Mouse (Mus musculus) ovary, postnatal 10 days (tissue): ENCODE measurements at regions not wholly inside any gene's neighbourhood (a gene's known extent, or its start where the extent isn't known, plus 50 kb on each side); places are given as distances from the start of the nearest gene placed in this dataset.

Source experiments
- DNase-seq: peaks from one replicate; pipeline ENCODE4 v3.0.0; 2022; ENCODE audit warnings: low spot score

DNA sequence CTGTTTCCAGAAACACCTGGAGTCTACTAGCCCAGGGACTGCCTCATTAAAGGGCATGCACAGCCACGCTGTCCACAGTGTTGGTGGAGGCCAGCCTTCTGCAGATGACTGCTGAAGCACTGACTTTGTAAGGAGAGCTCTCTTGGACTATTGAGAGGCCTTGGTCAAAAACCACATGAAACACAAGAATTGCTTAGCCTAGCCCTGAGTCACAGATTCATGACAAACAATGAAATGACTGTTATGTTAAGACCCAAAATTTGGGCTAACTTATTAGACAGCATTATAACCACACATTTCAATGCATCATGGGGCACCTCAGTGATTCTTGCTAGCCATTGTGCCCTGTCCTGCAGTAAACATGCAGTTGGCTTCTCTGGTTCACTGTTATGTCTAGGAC is 202.1 kb upstream of the Klf4 start:
- DNase-seq = no peak

DNA sequence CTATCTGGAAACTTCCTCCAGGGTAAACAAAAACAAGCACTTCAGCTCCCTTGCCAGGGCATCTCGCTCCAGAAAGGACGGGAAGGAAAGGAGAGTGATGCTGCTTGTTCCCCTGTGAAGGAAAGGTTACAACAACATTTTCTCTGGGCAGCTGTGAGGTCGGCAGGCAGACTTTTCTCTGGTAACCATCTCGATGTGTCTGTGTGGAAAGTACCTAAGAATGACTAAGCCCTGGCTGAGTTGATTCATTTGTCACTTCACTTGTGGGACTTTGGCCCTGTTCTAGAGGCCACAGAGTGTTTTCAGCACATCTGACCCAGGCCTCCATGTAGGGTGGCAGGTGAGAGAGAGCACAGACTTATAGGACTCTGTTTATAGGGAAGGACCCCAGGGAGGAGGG is 201.0 kb upstream of the Klf4 start:
- DNase-seq = no peak

DNA sequence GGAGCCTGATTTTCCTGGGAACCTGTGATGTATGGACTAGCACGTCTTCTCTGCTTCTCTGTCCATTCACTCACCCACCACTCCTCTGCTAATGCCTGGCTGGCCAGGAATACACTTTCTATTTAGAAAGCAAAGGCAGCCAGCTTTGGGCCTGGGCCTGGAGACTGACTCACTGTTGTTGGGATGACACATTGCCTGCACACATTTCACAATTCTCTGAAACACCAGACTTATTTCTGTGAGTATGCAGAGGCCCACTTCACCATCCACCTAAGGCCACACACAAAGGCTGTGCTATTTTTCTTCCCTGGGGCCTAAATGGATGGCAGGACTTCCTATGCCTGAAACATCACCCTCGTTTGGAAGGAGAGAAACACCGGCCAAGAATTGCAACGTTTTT is 199.7 kb upstream of the Klf4 start:
- DNase-seq = no peak

DNA sequence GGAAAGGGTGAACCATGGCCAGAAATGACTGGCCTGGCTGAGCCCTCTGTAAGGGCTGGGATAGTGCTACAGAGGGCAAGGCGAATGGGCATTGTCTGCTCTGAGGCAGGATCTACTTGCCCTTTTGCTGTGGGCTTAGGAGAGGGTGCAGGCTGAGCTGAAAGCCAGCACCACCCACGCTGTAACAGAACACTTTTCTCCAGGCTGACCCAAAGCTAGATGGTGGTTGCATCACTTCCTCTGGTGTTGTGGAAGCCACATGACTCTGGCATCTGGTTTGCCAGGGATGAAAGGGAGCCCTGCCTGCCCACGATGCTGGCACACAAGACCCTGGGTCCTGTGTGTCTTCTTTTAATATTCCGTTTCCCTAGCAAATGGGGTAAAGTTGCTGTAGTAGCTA is 198.0 kb upstream of the Klf4 start:
- no peak for DNase-seq

DNA sequence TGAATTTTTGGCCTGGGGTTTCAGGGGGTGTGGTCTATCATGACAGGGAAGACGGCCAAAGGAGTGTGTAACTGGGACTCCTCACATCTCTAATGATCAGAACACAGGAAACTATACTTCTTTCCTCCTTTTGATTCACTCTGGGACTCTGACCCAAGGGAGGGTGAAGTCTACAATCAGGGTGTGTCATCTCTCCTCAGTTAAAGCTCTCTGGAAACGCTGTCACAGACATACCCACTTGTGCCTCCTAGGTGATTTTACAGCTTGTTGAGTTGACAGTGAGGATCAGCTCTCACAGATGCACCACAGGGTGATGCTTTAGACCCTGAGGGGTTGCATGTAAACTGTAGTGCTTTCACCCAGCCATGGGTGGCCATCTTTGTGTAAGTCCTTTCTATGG is 194.9 kb upstream of the Klf4 start:
- DNase-seq = no peak

DNA sequence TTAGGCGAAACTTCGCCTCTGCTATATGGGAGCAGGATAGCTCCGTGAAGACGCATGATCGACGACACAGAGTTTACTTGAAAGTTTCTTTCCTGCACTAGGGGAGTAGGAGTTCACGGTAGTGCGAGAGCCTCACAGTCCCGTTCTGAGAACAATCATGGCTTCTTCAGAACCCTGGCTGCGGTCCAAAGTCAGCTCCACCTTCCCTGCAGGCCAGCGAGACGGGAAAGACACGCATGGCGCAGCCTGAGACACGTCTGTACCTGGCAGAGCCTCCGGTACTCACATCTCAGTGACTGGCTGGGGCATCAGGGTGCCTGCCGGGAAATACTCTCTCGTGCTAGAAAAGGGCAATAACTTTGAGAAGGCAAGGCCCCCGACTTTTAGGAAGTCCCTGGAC is 193.8 kb upstream of the Klf4 start:
- DNase-seq = no peak

DNA sequence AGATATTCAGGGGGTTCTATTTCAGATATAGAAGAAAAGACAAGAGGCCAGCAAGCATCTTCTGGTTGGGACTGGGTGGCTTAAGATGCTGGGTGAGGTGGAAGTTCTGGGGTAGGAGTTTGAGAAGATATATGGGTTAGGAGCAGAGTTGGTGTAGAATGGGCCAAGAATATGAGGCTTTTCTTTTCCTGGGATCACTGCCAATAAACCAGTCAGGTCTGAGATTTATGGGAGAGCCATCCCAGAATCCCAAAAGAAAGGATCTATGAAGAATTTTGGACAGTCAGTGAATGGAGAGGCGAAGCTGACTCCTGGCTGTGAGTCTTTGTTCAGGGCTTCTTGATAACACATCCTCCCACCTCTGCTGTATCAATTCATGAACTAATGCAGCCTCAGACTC is 192.0 kb upstream of the Klf4 start:
- no peak for DNase-seq

DNA sequence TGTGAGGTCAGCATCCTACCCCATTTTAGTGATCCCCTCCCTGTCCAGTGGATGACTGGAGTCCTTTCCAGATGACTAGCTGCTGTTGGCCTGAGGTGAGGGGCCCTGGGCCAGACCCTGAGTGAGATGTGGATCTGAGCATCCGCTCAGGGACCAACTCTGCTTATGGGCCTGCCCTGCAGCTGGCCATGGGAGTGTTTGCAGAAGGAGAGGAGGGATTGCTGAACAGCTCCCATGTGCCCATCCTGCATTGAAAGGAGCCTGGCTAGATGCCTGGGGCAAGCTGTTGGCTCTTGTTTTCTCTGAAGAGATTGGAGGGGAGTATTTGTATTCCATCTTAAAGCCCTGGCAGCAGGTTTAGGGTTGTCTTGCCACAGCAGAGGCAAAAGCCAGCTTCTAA is 190.9 kb upstream of the Klf4 start:
- no peak for DNase-seq

DNA sequence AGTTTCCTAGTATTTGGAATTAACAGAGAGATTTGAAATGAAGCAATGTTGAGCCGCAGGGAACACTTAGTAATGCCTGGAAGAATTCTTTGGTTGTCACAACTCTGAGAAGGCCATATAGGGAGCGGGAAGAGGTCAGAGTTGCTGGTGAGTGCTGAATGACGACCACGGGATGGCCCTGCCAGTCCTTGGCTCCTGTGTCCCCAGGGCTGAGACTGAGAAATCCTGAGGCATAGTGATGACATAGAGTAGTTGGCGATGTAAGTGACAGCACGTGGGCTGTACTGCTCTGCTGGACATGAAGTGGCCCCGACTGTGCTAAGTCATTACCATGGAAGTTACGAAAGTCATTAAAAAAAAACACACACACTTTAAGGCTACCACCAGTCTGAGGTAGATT is 190.1 kb upstream of the Klf4 start:
- DNase-seq = no peak

DNA sequence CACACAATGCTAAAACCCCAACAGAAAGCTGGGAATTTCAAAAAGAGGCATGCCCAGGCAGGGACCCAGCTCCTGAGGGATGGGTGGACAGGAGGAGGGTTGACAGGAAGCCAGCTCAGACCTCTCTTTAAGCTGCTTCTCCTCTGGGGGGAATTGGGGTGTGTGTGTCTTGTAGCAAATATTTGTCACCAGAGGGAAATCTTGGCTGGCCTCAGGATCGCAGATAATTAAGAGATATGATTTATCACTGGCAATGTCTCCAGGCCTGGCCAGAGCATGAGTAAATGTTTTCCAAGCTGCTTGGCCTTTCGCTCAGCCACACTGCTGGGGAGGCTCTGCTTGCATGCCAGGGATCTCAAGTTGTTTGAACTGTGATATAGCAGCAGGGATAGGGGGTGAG is 189.6 kb upstream of the Klf4 start:
- no peak for DNase-seq

DNA sequence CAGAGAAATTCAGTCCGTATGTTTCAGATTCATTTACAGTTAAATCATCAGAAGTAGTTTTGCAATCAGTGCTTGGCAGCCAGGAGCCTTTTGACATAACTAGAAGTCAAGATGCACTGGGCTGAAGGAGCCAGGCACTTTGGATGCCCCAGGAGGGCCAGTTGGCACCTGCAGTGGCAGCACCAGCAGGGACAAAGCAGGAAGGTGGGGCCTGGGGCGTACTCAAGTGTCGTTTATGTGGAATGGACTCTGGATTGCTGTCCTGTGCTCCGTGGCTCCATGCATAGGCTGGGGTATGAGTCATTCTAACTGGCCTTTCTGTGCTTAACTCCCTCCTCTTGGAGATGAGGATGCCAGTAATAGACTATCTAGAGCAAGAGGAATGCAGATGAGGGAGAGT is 186.2 kb upstream of the Klf4 start:
- DNase-seq = no peak

DNA sequence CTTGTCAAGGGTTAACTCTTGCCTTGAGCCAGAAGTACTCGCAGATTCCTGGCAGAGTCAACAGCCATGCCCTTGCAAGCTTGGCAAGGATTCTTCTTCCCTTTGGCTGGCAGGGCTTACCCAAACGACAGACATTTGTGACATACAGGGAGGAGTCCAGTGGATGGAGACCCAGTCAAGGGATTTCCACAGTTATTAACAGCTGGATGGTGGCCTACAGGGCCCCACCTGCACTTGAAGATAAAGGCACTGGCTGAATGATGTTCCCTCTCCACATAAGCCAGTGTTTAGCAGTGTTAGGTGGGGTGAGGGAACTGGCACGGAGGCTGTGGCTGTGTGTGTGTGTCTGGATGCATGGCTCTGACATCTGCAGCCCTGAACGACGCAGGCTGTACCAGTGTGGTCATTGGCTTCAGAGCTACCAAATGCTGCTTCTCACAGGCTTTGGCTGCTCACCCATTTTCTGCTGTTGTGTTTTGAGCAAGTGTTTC is 183.9 kb upstream of the Klf4 start:
- DNase-seq = no peak

DNA sequence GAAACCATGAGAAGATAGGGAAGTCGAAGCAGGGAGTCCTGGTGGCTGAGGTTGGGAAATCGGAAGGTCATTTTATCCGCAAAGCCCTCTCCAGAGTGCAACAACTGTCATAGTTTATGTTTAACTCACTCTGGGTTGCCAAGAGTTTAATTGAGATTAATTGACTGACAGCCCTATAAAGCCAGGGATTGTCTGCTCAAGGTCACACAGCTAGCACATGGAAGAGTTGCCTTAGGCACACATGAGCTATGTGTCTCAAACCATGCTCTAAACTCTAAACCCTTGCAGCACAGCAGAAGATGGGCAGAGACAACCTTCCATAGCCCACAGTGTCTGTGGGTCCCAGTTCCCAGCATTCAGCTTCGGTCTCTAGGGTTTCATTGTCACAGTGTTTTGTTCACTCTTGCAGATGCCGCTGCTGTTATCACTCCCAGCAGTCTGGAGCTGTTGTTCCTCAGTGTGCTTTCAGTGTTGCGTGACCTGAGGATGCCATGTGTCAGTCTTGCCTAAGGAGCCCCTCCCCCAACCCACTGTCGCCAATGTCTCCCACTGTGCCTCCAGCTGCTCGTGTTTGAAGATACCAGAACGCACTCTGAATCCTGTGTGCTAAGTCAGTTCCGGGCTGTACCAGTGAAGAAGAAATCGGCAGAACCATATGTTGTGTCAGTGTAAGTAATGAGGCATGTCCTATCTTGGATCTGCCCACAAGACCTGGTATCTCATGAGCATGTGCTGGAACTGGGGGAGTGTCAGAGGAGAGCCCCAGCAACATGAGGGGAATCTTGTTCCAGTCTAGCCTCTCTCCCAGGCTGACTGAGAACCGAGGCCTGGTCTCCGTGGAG is 179.5 kb upstream of the Klf4 start:
- DNase-seq = no peak

DNA sequence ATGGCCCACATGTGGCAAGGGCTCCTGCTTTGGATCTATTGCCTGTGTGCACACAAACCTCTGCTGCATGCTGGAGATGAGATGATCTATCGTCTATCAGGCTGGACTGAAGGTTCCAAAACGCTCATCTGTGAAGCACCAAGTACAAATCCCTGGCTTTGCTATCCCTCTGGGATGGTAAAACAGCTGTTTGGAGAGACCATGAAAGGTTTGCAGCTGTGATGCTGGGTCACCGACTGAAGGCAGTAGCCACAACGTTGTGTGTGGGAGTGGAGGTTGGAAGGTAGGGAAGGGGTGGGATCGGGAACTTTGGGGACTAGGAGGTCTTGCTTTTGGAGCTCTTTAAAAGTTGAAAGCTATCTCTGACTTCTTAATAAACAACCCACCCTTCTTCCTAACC is 178.2 kb upstream of the Klf4 start:
- no peak for DNase-seq

DNA sequence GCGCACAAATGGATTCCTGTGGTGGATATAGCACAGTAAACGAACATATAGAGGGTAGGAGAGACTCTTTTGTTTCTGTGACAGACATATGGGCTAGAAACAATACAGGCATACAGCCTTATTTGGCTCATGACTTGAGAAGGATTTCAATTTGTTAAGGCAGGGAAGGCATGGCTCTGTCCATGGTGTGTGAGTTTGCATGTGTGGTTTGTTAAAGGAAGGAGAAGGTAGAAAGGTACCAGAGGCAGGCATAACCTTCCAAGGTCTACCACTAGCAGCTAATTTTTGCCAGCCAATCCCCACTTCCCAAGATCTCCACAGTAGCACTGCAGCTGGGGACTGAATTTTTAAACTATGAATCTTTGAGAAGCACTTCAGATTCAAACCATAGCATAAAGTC is 176.5 kb upstream of the Klf4 start:
- no peak for DNase-seq

DNA sequence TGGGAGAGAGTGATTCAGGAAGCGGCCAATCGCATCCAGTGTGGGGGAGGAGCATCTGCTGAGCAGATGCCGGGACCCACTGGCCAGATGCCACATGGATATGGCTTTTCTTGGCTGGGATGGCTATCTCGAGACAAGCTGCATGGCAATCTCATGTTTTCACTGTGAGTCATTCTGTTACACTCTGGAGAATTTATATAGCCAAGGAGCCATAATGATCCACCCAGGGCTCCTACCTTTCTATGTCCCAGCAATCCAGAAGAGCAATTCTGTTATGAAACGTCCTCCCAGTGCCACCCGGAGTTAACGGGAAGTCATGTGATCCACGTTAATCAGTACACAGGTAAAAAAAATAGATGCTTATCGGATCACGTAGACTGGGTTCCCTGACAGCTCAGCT is 175.7 kb upstream of the Klf4 start:
- no peak for DNase-seq

DNA sequence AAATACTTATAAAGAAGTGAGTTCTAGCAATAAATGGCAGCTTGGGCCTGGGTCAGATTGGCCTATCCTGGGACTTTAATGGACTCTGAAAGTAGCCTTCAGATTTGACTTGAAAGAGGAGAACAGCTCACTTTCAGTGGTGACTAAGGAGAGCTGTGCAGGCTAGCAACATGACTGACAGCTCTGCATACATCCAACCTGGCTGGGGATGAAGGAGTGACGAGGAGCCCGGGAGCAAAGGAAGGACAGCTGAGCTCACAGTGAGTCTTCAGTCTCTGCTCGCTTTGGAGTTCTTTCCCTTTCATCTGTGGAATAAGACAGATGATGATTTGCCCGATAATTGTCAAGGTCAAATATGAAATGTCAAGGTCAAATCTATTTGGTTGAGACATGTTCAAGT is 172.7 kb upstream of the Klf4 start:
- DNase-seq = no peak

DNA sequence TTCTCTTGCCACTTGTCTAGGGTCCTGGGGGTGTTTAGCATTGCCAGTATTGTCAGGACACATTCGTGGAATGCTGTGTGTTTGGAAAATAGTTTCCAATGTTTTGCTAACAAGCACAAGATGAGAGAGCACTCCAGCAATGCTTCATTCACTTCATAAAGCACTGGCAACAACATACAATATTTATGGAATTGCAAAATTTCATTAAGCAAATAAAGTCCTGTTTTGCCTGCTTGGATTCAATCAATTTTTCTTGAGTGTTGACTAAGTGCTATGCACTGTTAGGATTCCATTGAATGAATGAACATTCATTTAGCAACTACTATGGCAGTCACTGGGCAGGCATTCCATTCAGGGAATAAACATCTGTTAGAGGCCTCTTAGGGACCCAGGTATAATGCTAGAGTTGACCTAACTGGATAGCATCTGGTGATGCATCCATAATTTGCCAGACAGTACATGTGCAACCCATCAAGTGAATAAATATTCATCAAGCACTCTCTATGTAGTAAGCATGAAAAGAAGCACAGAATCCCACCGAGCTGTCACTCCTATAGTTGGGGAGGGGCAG is 171.2 kb upstream of the Klf4 start:
- DNase-seq = no peak

DNA sequence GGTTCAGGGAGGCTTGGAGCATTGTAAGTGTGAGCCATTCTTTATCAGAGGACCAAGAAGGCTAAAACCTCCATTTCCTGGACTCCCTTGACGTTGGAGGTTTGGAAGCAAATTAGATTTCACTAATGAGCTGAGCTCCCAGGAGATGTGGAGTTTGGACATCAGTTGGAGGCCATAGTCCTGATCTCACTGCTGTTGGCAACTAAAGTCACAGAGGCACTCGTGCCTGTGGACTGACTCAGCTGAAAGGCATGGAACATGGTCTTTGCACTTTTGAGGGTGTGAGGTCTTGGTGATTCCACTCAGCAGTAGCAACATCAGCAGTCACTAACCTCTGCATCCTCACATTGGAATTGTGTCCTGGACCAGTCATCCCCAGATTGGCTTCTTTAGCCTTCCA is 169.1 kb upstream of the Klf4 start:
- no peak for DNase-seq

DNA sequence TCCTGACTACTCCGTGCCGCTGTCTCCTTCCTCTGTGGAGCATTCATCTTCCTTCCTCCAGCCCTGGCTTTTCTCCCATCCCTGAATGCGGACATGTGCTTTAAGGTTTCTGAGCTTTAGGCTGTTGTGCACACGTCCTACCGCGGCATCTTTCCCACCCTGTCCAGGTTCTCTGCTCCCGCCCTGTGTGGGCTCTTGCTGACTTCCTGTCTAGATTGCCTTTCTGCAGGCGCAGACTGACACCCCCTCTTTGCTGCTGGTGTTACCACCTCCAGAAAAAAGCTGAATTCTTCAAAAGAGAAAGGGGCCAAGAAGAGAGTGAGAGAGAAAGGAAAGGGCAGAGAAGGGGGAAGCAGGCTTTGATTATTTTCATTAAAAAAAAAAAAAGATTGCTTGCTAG is 167.7 kb upstream of the Klf4 start:
- no peak for DNase-seq

DNA sequence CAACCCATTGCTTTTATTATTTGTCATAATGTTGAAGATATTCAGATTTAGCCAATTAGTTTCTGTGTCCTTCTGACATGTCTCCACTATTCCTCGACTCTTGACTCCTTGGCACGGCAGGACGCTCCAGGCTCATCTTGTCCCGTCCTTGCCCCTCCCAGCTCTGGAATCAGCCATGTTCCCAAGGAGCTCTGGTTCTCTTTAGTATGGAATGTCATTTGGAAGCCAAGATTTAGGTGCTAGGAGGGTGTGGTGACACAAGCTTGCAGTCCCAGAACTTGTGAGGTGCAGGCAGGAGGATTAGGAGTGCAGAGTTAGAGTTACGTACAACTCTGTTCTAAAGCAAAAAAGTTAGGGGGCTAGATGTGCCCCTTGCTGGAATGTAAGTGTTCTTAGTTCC is 166.9 kb upstream of the Klf4 start:
- no peak for DNase-seq

DNA sequence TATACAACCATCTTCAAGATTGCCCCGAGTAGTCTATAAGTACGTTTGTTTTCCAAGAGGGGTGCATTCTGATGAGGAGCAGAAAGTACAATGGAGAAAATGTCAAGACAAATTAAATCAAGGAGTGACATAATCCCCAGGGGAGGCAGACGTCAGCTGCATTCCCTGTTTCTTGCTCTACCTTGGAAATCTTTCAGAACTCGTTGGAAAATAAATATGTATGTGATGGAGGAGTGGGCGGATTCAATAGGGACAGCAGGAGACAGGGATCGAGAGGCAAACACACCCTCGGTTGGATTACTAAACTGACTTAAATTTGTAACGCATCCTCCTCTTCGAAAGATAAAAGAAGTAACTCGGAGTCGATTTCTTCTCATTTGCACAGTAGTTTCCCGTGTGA is 164.8 kb upstream of the Klf4 start:
- DNase-seq = no peak

DNA sequence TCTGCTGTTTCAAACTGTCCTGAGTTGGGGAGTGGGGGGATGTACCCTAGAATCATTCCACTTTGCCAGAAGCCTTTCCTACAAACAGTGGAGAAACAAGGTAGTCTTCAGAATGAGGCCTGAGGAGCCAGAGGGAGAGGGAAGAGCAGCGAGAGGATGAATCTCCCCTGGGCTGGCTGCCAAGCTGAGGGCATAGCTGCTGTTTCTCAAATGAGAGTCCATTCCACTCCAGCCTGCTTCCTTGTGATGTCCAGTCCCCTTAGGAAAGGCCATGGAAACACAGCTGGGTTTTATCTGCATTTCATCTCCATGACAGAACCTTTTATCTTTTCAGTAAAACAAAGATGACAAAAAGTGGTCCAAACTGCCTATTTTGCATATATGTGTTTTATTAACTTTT is 164.2 kb upstream of the Klf4 start:
- no peak for DNase-seq

DNA sequence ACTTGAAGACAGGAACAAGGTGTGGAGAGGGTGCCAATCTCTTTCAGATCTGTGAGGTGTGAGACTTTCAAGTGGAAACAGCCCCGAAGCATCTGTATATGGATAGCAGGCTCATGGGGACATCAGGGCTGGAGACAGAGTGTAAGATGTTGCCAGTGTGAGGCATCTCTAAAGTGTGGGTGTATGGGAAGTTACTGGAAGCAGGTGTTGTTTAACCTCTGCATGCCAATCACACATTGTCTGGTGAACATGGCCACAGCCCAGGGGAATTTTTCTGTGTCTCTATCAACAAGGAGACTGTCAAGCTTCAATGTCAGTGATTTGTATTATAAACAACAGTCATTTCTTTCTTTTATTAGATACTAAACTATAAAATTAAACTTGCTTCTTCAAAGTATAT is 163.0 kb upstream of the Klf4 start:
- DNase-seq = no peak
